Mouse (Mus musculus) spleen, postnatal 4 days (tissue): Measurements from ENCODE around the gene Itgb7.

Experiments used
- DNase-seq, 2 experiments: peaks; one replicate each; pipeline ENCODE4 v3.0.0; 2022; ENCODE audit warnings: low spot score in 2 of 2

Itgb7 gene

GRCm38 (mm10) chr15:102231748-102232147 is at the start of gene Itgb7:
Gene Itgb7 (minus strand): TSS chr15:102231944.
- peak in 1 of 2 experiments; percentile 70 for DNase-seq

DNA sequence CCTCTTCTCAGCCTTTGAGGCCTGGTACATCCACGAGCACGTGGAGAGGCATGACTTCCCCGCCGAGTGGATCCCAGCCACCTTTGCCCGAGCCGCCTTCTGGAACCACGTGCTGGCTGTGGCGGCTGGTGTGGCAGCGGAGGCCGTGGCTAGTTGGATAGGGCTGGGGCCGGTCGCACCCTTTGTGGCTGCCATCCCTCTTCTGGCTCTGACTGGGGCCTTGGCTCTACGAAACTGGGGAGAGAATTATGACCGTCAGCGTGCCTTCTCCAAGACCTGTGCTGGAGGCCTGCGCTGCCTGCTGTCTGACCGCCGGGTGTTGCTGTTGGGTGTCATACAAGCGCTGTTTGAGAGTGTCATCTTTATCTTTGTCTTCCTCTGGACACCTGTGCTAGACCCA is 48.9 kb upstream of the Itgb7 start:
- no peak for DNase-seq

- DNase-seq, result no peak
Observed at GRCm38 (mm10) chr15:102279783-102280520, 48.2 kb upstream of the Itgb7 start.

DNA sequence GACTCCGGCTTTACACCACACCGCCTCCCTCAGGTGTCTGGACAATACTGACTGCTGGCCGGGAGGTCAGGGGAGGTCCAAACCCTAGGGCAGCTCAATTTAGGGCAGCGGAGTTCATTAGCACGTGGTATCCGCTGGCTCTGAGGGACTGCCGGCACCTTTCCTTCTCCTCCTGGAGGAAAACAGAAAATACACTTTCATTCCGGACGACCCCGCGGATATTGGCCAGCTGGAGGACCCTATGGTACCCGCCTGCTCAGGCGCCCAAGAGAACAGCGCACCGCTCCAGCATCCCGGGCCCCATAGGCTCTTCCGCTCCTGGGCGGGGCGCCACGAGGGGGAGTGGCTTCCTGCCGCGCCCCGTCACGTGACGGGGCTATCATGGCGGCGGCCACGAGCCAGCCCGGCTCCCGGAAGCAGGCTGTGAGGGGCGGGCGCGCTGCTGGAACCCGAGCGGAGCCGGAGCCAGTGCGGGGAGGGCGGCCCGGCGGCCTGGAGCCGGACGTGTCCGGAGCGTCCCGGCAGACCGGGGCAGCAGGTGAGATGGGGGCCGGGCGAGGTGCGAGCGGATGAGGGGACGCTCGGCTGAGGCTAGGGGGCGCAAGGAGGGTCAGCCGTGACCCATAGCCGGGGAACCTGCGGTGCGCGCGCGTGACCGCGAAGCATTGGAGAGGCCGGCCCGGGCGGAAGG is 47.5 kb upstream of the Itgb7 start, which contains the start of gene Mfsd5:
Mfsd5 (plus strand) TSS at position 363 of the 691 bp plus-strand sequence.
- peak; percentile 87 to 94 for DNase-seq

DNA sequence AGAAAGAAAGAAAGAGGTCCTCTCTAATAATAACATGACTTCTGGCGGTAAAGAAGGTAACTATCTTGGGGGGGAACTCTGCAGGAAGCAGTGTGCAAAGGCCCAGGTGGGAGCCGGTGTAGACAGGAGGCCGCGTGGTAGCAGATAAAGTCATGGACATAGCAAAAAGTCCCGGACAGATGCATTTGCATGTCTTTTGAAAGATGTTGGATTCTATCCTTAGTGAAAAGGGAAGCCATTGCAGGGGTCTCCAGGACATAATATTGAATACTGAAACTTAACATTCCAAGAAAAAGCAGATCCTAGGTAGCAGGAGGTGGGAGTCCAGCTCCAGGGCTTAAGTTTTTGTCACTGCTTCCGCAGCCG is 47.0 kb upstream of the Itgb7 start:
- no peak for DNase-seq

- DNase-seq, result no peak
Observed at GRCm38 (mm10) chr15:102273982-102274716, 42.4 kb upstream of the Itgb7 start.

GRCm38 (mm10) chr15:102271441-102271840 is 39.7 kb upstream of the Itgb7 start:
- no peak for DNase-seq

DNA sequence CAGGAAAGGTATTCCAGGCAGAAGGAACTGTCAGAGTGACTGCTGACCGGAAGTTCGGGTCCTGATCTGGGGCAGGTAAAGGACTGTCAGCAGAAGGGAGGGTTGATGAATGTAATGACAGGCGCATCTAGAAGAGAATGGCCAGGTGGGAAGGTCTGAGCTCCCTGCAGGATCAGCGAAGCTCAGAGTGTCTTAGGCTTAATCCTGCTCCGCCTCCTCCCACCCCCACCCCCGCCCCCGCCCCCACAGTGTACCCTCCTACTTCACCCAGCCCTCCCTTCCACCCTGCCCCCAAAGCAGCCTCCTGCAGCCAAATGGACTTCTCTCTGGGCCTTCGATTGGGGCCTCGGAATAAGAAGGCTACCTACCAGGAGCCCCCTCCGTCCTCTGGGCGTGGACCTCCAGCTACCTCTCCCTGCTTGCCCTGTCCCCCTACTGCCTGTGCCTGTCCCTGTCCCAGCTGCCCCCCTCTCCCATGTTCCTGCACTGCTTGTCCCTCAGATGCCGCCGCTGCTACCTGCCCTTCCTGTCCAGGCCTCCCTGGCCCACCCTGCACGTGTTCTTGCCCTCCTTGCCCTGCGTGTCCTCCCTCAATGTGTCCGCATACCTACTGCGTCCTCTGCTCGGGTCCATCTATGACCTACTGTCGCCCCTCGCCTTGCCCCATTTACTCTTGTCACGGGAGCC is 38.7 kb upstream of the Itgb7 start, which contains the start of gene Gm9918:
Gm9918 (plus strand) TSS at position 290 of the 687 bp plus-strand sequence.
- no peak for DNase-seq

- DNase-seq, result no peak
Observed at GRCm38 (mm10) chr15:102265548-102265947, 33.8 kb upstream of the Itgb7 start.

DNA sequence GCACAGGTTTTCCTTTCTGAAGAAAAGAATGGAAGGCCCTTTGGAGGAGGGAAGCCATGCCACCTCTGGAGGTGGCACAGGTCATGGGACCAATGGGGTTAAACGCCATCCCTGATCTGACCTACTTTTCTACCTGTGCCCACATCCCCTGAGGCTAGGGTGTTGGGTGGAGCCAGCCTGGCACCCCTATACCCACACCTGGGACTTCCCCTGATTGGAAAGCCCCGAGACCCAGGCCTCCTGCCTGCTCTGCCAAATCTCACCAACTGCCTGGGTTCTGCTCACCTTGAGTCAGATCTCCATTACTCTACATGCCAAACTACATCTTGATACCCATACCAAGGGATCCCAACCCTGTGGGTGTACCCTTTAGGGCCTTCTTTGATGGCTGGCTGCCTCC is 31.3 kb upstream of the Itgb7 start:
- DNase-seq, result no peak

DNA sequence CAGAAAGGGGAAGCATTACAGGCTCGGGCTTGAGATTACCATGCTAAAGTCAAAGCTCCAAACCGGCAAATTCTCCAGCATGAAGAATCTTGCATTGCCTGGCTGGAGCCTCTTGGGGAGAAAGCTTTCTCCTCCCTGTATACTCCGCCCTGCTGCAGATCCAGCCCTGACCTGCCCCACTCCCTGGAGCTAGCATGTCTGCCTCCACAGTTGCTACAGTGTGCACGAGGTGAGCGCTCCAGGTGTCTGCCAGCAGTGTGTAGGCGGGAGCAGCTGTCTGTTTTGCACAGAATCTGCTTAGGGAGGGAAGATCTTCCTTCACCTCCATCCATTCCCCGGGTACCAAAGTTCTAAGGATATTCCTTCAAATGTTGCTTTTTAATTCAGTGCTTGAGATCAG is 30.8 kb upstream of the Itgb7 start:
- no peak for DNase-seq

DNA sequence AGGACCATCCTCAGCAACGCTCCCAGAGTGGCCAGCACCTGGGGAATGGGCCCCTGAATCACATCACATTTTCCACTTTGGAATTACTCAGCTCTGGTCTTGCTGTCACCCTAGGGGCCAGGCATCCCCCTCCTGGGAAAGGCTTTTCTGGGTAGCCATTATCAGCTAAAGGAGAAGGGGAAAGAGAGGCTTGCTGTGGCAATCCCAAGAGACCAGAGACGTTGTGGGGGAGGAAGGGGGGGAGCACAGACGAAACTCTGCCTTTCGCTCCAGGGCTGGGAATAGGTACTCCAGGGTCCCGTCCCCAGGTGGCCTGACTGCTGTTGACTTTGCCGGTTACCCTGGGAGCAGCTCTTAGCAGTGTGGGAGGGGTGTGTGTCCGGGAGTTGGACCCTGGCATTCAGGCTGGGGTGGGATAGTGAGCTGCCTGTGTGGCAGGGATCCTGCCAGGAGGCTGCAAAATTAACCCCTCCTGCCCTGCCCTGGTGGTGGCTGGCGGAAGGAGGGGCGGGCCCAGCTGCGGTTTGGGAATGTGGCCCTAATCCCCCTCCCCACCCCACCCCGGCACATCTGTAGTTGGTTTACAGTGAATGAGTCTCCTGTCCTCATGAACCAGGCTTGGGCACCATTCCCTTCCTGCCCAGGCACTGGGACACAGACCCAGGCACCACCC is 27.0 kb upstream of the Itgb7 start:
- no peak for DNase-seq

- DNase-seq, result no peak
Observed at GRCm38 (mm10) chr15:102258076-102258470, 26.3 kb upstream of the Itgb7 start.

GRCm38 (mm10) chr15:102257202-102258075 is 25.7 kb upstream of the Itgb7 start, which contains the start of gene Rarg:
Gene Rarg (minus strand): TSS chr15:102257517.
- no peak for DNase-seq

- no peak for DNase-seq
Observed at GRCm38 (mm10) chr15:102256431-102257201, 24.9 kb upstream of the Itgb7 start.

DNA sequence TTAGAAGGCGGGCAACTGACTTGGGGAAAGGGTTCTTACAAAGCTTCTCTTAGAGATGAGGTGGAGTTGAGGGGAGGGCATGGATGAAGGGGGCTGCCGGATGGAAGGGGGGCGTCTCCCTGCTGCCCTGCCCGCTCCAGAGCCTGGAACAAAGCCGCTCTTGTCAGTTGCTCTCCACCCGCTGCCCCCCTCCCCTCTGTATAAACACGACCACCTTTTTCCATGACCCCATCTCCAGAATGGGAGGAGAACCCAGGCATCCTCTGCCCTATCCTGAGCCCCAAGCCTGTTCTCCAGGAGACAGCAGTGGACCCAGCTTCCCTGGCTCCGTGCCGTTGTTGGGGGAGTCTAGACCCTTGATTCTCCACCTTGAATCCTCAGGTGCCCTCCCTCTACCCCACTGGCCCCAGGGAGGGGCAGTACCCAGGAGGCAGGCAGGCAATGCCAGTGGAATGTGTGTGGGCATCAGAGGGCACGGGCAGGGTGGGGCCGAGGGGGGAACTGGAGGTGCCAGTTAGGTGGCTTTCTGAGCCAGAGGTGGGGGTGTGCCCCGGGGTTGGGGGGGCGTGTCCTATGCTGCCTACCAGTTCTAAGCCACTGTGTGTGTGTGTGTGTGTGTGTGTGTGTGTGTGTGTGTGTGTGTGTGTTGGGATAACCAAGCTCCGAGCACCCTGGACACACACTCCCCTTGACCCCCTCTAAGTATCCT is 24.0 kb upstream of the Itgb7 start:
- no peak for DNase-seq

- no peak for DNase-seq
Observed at GRCm38 (mm10) chr15:102250521-102250920, 18.8 kb upstream of the Itgb7 start.

DNA sequence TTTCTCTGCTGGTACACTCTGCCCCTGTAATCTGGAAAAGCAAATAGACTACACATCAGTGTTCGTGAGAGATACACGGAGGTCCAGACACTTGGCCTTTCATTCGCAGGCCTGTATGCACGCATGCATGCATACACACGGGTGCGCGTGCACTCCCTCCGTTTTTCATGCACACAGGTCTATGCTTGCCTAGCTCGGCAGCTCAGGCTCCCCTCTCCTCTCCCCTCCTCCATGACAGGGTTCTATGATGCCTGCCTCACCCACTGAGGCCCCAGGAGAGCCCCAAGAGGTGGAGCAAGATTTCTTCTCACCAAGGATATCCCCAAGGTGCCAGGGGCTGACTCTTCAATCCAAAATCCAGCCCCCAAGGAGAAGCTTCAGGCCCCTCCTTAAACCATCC is 18.2 kb upstream of the Itgb7 start:
- DNase-seq, result no peak

GRCm38 (mm10) chr15:102249251-102249691 is 17.5 kb upstream of the Itgb7 start:
- DNase-seq, result no peak
